Comparison of ENCODE assay signal across 20 mouse cellular contexts in genomic region chr16:32703312-32703912, GRCm38 (mm10). TPM values are rescaled to one million over a fixed set of nuclear protein-coding genes. Genes with fewer than 3 reads are reported as not detected.
A peak's percentile ranks its signal among the peaks of the same experiment; 100 is the strongest.
DNase-seq lines count a peak whose midpoint lies in the region; ATAC-seq and TF ChIP-seq lines count a peak whose summit lies in the region.
"Had no signal": no experiment of that assay in that cellular context is flagged by ENCODE, and none has a peak within 500 bp of the region (broad histone marks: within the 10 kb centered on the region; RNA-seq: fewer than 3 reads in every experiment).

No protein-coding gene starts in this region.

- H3K4me3 ChIP-seq in intestine, embryonic 16.5 days (ENCODE audit: low read length) = no peak overlapping the region
- H3K4me3 ChIP-seq in intestine, postnatal 0 days (ENCODE audit: low read depth, low read length) = no peak overlapping the region
- no peak overlapping the region for H3K4me3 ChIP-seq in lung, adult 2 months (replicated peaks; ENCODE audit: extremely low read depth, low read depth, low read length)
- H3K4me3 ChIP-seq in small intestine, adult 2 months (ENCODE audit: low read depth, low read length) = no peak overlapping the region
- H3K4me3 ChIP-seq: embryonic facial prominence, embryonic 13.5 days; forebrain, embryonic 12.5 days; megakaryocyte, embryonic 14.5 days had no signal

- H3K27ac ChIP-seq in intestine, embryonic 16.5 days (ENCODE audit: low read length) = peak overlapping the region; percentile 45; the same call in 1 of the 2 replicates
- no peak overlapping the region for H3K27ac ChIP-seq in intestine, postnatal 0 days (ENCODE audit: low read depth, low read length)
- H3K27ac ChIP-seq in small intestine, adult 2 months (ENCODE audit: insufficient read depth, low read depth, low read length) = peak overlapping the region; percentile 63
- H3K27ac ChIP-seq: embryonic facial prominence, embryonic 13.5 days; forebrain, embryonic 12.5 days; hindbrain, embryonic 14.5 days had no signal

- H3K36me3 ChIP-seq in intestine, embryonic 16.5 days (ENCODE audit: control insufficient read depth, insufficient read depth, low read length) = no peaks in the 10 kb centered on the region
- no peaks in the 10 kb centered on the region for H3K36me3 ChIP-seq in intestine, postnatal 0 days (ENCODE audit: control insufficient read depth, insufficient read depth)
- no peaks in the 10 kb centered on the region for H3K36me3 ChIP-seq in small intestine, adult 2 months (ENCODE audit: control insufficient read depth, insufficient read depth, low read length)
- H3K36me3 ChIP-seq: embryonic facial prominence, embryonic 13.5 days; forebrain, embryonic 12.5 days had no signal

- DNase-seq in adrenal gland, postnatal 10 days = peak; percentile 70
- DNase-seq in adrenal gland, postnatal 36 days = no peak
- DNase-seq in lung, adult 18-20 months = peak; percentile 36 to 75
- no peak for DNase-seq in lung, adult 2 months
- no peak for DNase-seq in cerebellum, adult 18-20 months
- DNase-seq: adrenal gland, adult 8-10 months; cerebellum, postnatal 14 days; gastrocnemius, postnatal 14 days; retina, postnatal 1 day; spleen, adult 18-20 months had no signal

- H3K9me3 ChIP-seq in intestine, embryonic 16.5 days (ENCODE audit: control insufficient read depth, low read length) = peaks cover 6% of the 10 kb centered on the region; the same call in 1 of the 2 replicates
- H3K9me3 ChIP-seq in intestine, postnatal 0 days (ENCODE audit: control insufficient read depth) = no peaks in the 10 kb centered on the region
- H3K9me3 ChIP-seq: embryonic facial prominence, embryonic 13.5 days; forebrain, embryonic 12.5 days had no signal

- TF ChIP-seq POLR2A in lung, adult 2 months (IDR thresholded peaks at IDR 0.05; ENCODE audit: borderline replicate concordance, extremely low read depth, low read depth, low read length) = no peak
- TF ChIP-seq POLR2A in small intestine, adult 2 months (IDR thresholded peaks at IDR 0.05; ENCODE audit: low read depth, low read length) = no peak

- TF ChIP-seq CTCF in intestine, postnatal 0 days (IDR thresholded peaks at IDR 0.05; ENCODE audit: low read depth) = no peak
- no peak for TF ChIP-seq CTCF in lung, adult 2 months (IDR thresholded peaks at IDR 0.05; ENCODE audit: insufficient read depth, low read length)
- no peak for TF ChIP-seq CTCF in small intestine, adult 2 months (IDR thresholded peaks at IDR 0.05; ENCODE audit: extremely low read depth, insufficient read length, insufficient replicate concordance, low read depth, low read length)

- H3K4me1 ChIP-seq in intestine, embryonic 16.5 days (ENCODE audit: control insufficient read depth, insufficient read depth, low read length) = peaks cover 20% of the 10 kb centered on the region
- H3K4me1 ChIP-seq in intestine, postnatal 0 days (replicated peaks; ENCODE audit: control insufficient read depth, insufficient read depth, low read length) = peaks cover 8% of the 10 kb centered on the region; the same call in 1 of the 2 replicates
- H3K4me1 ChIP-seq in lung, adult 2 months (ENCODE audit: control insufficient read depth, insufficient read depth, low read length) = peaks cover 7% of the 10 kb centered on the region
- H3K4me1 ChIP-seq in small intestine, adult 2 months (ENCODE audit: control insufficient read depth, insufficient read depth, insufficient read length, low read length) = peaks cover 31% of the 10 kb centered on the region
- H3K4me1 ChIP-seq: forebrain, embryonic 12.5 days had no signal

- H3K4me2 ChIP-seq in intestine, embryonic 16.5 days (ENCODE audit: low read depth, low read length) = no peak overlapping the region
- no peak overlapping the region for H3K4me2 ChIP-seq in intestine, postnatal 0 days (replicated peaks; ENCODE audit: low read depth)
- H3K4me2 ChIP-seq: embryonic facial prominence, embryonic 13.5 days; forebrain, embryonic 12.5 days; hindbrain, embryonic 14.5 days had no signal

- no peak overlapping the region for H3K9ac ChIP-seq in intestine, embryonic 16.5 days (ENCODE audit: low read depth, low read length)
- H3K9ac ChIP-seq in intestine, postnatal 0 days (ENCODE audit: low read depth, low read length) = no peak overlapping the region
- H3K9ac ChIP-seq: embryonic facial prominence, embryonic 13.5 days; forebrain, embryonic 12.5 days; hindbrain, embryonic 14.5 days had no signal

- no peaks in the 10 kb centered on the region for H3K27me3 ChIP-seq in intestine, embryonic 16.5 days (replicated peaks; ENCODE audit: control insufficient read depth, insufficient read depth, low read length)
- no peaks in the 10 kb centered on the region for H3K27me3 ChIP-seq in intestine, postnatal 0 days (replicated peaks; ENCODE audit: control insufficient read depth, insufficient read depth, low read length)
- H3K27me3 ChIP-seq in small intestine, adult 2 months (ENCODE audit: control insufficient read depth, insufficient read depth, low read length) = no peaks in the 10 kb centered on the region
- H3K27me3 ChIP-seq: embryonic facial prominence, embryonic 13.5 days; forebrain, embryonic 12.5 days had no signal

- no peak for ATAC-seq in intestine, embryonic 16.5 days
- no peak for ATAC-seq in intestine, postnatal 0 days

- 71% methylated on average over 9 of the region's 9 CpGs for WGBS in intestine, embryonic 16.5 days
- WGBS in intestine, postnatal 0 days = 59% methylated on average over 9 of the region's 9 CpGs
- WGBS in lung, adult 2 months = 37% methylated on average over 9 of the region's 9 CpGs
- 45% methylated on average over 9 of the region's 9 CpGs for WGBS in small intestine, adult 2 months

RNA-seq across cellular contexts. Expression of gene Muc4, which starts 32.3 kb away (rescaled TPM):
- total RNA-seq in adrenal gland, postnatal 10 days (2021) = under 1 TPM; 0.12 to 0.27 TPM
- not detected for total RNA-seq in adrenal gland, postnatal 36 days (2021)
- polyA plus RNA-seq in intestine, embryonic 16.5 days (2015; fragmentation: Nextera tagmentation; extraction: Ambion mirVana) = 1.3 and 2.4 TPM in 2 replicates
- polyA plus RNA-seq in intestine, postnatal 0 days (2015; fragmentation: Nextera tagmentation; extraction: Ambion mirVana) = 0.95 and 1.0 TPM in 2 replicates
- 17.3 and 18.9 TPM in 2 replicates for polyA plus RNA-seq in lung, adult 2 months (2012; rRNA removed)
- 18.8 and 39.8 TPM in 2 replicates for polyA plus RNA-seq in small intestine, adult 2 months (2012; rRNA removed)
- total RNA-seq: adrenal gland, adult 8-10 months; monocyte, adult 5-6 weeks had no signal
- polyA plus RNA-seq: heart, embryonic 14.5 days; hindbrain, embryonic 14.5 days; limb, embryonic 11.5 days had no signal

RNA-seq across cellular contexts. Expression of gene Tnk2, which starts 59.7 kb away (rescaled TPM):
- total RNA-seq in adrenal gland, postnatal 10 days (2021) = 10 to 100 TPM; 45.1 to 85.2 TPM
- total RNA-seq in adrenal gland, postnatal 36 days (2021) = 10 to 100 TPM; 31.1 to 36.4 TPM
- 7.5 and 7.7 TPM in 2 replicates for polyA plus RNA-seq in intestine, embryonic 16.5 days (2015; fragmentation: Nextera tagmentation; extraction: Ambion mirVana)
- 8.0 and 9.6 TPM in 2 replicates for polyA plus RNA-seq in intestine, postnatal 0 days (2015; fragmentation: Nextera tagmentation; extraction: Ambion mirVana)
- 107 and 119 TPM in 2 replicates for polyA plus RNA-seq in lung, adult 2 months (2012; rRNA removed)
- polyA plus RNA-seq in small intestine, adult 2 months (2012; rRNA removed) = 57.5 and 97.6 TPM in 2 replicates

Comparison
In these comparisons a context has a peak if more than half of its experiments do, and no peak if none do; other contexts are left out.
1. DNase-seq: peak in adrenal gland, postnatal 10 days (single experiment) and lung, adult 18-20 months (2 of 2); none in adrenal gland, postnatal 36 days (0 of 2), lung, adult 2 months (single experiment) and cerebellum, adult 18-20 months (0 of 2).